Mouse (Mus musculus) embryonic facial prominence, embryonic 11.5 days (tissue): ENCODE results near the gene Ces1a. TPM values are rescaled to one million over a fixed set of nuclear protein-coding genes. Genes with fewer than 3 reads are reported as not detected.

ENCODE experiments used
- ATAC-seq: fragments of 200-750 bp; cut with Nextera tagmentation; replicated peaks from 2 replicates; pipeline ENCODE4 v1.8.0; 2017; ENCODE audit warnings: low read depth; ENCODE audit not compliant: insufficient number of reproducible peaks, low FRiP score, low TSS enrichment
- DNase-seq: peaks from one replicate; pipeline ENCODE4 v3.0.0-alpha.2; 2015; ENCODE audit warnings: low spot score
- H3K27ac ChIP-seq: fragments of 300-500 bp; sonication (generic); replicated peaks from 2 replicates; pipeline ENCODE4 v1.5.1; 2014; ENCODE audit warnings: mild to moderate bottlenecking, low read depth, low read length, control low read depth
- H3K27me3 ChIP-seq: fragments of 300-500 bp; sonication (generic); 2 replicates; pipeline ENCODE4 v1.6.1; 2014; ENCODE audit warnings: mild to moderate bottlenecking, low read length, moderate library complexity, mixed read lengths; ENCODE audit not compliant: control insufficient read depth, insufficient read depth
- H3K36me3 ChIP-seq: fragments of 300-500 bp; sonication (generic); replicated peaks from 2 replicates; pipeline ENCODE4 v1.6.1; 2014; ENCODE audit warnings: low read depth, mild to moderate bottlenecking, low read length, moderate library complexity, mixed read lengths; ENCODE audit not compliant: control insufficient read depth, insufficient read depth
- H3K4me1 ChIP-seq: fragments of 300-500 bp; sonication (generic); 2 replicates; pipeline ENCODE4 v1.6.1; 2014; ENCODE audit warnings: low read length, mixed read lengths; ENCODE audit not compliant: control insufficient read depth, insufficient read depth
- H3K4me2 ChIP-seq: fragments of 300-500 bp; sonication (generic); 2 replicates; pipeline ENCODE4 v1.6.1; 2014; ENCODE audit warnings: low read depth, mild to moderate bottlenecking, control low read depth, low read length, moderate library complexity
- H3K4me3 ChIP-seq: fragments of 300-500 bp; sonication (generic); 2 replicates; pipeline ENCODE4 v1.5.1; 2014; ENCODE audit warnings: low read depth, low read length, control low read depth
- H3K9ac ChIP-seq: fragments of 300-500 bp; sonication (generic); replicated peaks from 2 replicates; pipeline ENCODE4 v1.6.1; 2014; ENCODE audit warnings: mild to moderate bottlenecking, control low read depth, low read length
- H3K9me3 ChIP-seq: fragments of 300-500 bp; sonication (generic); replicated peaks from 2 replicates; pipeline ENCODE4 v1.6.1; 2016; ENCODE audit warnings: mild to moderate bottlenecking, low read length, inconsistent platforms, mixed read lengths; ENCODE audit not compliant: control insufficient read depth
- WGBS: fragments of 180-500 bp; shearing (Covaris S2); extraction: QIAGEN DNeasy Blood & Tissue Kit; methylation state at CpG from one replicate; pipeline ENCODE4 v1.1.7; 2014; 5-methylcytosine and 5-hydroxymethylcytosine counted together
- polyA plus RNA-seq: library from polyadenylated mRNA; unstranded; fragments of >200 nt; fragmentation: Nextera tagmentation; extraction: Ambion mirVana; gene quantifications from 2 replicates; pipeline ENCODE4 v1.2.1, GENCODE M21; 2014

The Ces1a gene
- polyA plus RNA-seq, 1 experiment from 2014 or later, result not detected

DNA sequence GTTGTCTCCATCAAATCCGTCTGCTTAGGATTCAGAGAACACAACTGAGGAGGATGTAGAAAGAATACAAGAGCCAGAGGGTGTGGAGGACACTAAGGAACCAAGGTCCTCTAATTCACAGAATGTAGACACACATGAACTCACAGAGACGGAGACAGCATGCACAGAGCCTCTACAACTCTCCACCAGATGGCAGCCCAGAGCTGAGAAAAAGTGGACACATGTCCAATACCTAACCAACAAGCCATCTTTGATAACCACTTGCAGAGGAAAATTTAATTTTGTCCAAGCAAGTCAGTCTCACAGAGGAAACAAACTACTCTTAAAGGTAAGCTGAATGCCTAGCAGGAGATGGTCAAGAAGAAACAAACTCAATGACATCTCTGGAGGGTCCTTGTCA is 11.2 kb upstream of the Ces1a start:
- 12% methylated on average over 2 of the region's 2 CpGs for WGBS
- H3K9ac ChIP-seq, result no peak overlapping the region
- ATAC-seq (no peak), DNase-seq (peak; percentile 78)
- H3K27me3 ChIP-seq, result no peaks in the 10 kb centered on the region
- no peak overlapping the region for H3K27ac ChIP-seq
- H3K4me2 ChIP-seq, result no peak overlapping the region
- H3K36me3 ChIP-seq, result no peaks in the 10 kb centered on the region
- no peaks in the 10 kb centered on the region for H3K9me3 ChIP-seq
- no peak overlapping the region for H3K4me3 ChIP-seq
- no peaks in the 10 kb centered on the region for H3K4me1 ChIP-seq

GRCm38 (mm10) chr8:93055238-93055637 is 7.2 kb upstream of the Ces1a start:
- H3K36me3 ChIP-seq, result no peaks in the 10 kb centered on the region
- no peaks in the 10 kb centered on the region for H3K27me3 ChIP-seq
- H3K4me3 ChIP-seq, result no peak overlapping the region
- no peak overlapping the region for H3K4me2 ChIP-seq
- no peak overlapping the region for H3K27ac ChIP-seq
- ATAC-seq (no peak), DNase-seq (no peak)
- 34% methylated on average over 2 of the region's 2 CpGs for WGBS
- H3K4me1 ChIP-seq, result no peaks in the 10 kb centered on the region
- no peak overlapping the region for H3K9ac ChIP-seq
- no peaks in the 10 kb centered on the region for H3K9me3 ChIP-seq

DNA sequence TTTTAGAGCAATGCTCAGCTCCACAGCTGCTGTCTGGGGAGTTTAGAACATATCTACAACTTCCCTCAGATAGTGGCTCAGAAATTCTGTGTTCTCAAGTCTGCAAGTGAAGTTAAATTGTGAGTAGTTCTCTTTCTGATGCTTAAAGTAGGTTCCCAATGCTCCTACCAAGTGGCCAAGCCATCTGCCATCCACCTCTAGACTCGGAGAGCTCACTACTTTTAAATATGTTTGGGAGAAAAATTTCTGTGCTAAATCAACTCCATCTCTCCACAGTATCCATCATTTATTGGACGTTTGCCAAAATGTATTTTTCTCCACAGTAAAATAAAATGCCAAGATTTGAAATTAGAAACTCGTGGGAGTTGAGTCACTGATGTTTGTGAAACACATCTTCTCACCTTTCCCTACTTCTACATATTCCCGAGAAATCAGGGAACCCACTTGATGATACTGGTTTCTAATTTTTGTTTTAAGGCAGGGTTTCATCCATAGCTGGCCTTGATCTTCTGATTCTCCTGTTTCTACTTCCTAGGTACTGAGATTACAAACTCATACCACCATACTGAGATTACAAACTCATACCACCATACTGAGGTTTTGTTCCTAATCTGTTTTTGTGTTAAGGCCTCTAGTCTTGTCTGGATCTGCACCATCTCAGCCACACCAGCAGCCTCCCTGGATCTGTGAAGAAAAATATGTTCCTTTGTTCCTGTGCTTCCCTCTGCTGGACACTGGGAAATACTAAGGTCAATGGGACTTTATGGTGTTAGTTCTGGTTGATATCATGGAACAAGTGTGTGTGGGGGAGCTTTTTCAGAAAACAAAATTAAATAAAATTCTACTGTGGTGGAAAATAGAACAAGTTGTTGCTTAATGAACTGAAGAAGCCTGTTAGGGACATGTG is 771 bp upstream of the Ces1a start:
- Histone ChIP-seq H3K9ac (no peak overlapping the region), H3K4me3 (no peak overlapping the region), H3K27me3 (no peaks in the 10 kb centered on the region), H3K4me1 (no peaks in the 10 kb centered on the region), H3K36me3 (no peaks in the 10 kb centered on the region), H3K27ac (no peak overlapping the region), H3K9me3 (no peaks in the 10 kb centered on the region), H3K4me2 (no peak overlapping the region)
- no peak for DNase-seq
- WGBS, result 72% methylated on average over 4 of the region's 4 CpGs
- ATAC-seq, result no peak

- no peak for DNase-seq
- no peak for ATAC-seq
- Histone ChIP-seq H3K27me3 (no peaks in the 10 kb centered on the region), H3K9ac (no peak overlapping the region), H3K27ac (no peak overlapping the region), H3K4me3 (no peak overlapping the region), H3K9me3 (no peaks in the 10 kb centered on the region), H3K4me1 (no peaks in the 10 kb centered on the region), H3K4me2 (no peak overlapping the region), H3K36me3 (no peaks in the 10 kb centered on the region)
- 19% methylated on average over 1 of the region's 1 CpGs for WGBS
Observed at GRCm38 (mm10) chr8:93043083-93043482, 4.9 kb downstream of the Ces1a start.

DNA sequence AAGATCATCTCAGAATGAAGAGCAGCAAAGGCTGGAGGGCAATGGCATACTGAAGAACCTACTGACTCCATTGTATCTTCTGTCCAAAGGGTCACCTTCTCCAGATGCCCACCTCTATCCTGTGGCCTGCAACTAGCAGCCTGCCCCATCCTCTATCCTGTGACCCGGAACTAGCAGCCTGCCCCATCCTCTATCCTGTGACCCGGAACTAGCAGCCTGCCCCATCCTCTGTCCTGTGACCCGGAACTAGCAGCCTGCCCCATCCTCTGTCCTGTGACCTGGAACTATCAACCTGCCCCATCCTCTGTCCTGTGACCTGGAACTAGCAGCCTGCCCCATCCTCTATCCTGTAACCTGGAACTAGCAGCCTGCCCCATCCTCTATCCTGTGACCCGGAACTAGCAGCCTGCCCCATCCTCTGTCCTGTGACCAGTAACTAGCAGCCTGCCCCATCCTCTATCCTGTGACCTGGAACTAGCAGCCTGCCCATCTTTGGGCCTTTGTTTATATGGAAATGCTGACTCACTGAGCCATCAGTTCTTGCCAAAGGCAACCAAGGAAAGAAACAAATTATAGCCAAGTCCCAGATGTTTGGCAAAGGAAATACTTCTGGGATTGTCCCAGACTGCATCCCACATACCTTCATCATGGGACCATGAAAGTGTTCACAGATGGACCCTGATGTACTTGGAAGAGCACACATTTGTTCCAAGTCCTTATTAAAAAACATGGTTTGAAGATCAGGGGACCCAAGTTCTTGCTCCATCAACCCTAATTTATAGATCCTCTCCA is 7.0 kb downstream of the Ces1a start:
- Histone ChIP-seq H3K27ac (no peak overlapping the region), H3K9me3 (no peaks in the 10 kb centered on the region), H3K4me2 (no peak overlapping the region), H3K4me1 (no peaks in the 10 kb centered on the region), H3K27me3 (no peaks in the 10 kb centered on the region), H3K36me3 (no peaks in the 10 kb centered on the region), H3K4me3 (no peak overlapping the region), H3K9ac (no peak overlapping the region)
- WGBS, result 79% methylated on average over 4 of the region's 4 CpGs
- DNase-seq (no peak), ATAC-seq (no peak)

- ATAC-seq, result no peak
- DNase-seq, result no peak
- Histone ChIP-seq H3K27me3 (no peaks in the 10 kb centered on the region), H3K4me2 (no peak overlapping the region), H3K27ac (no peak overlapping the region), H3K4me3 (no peak overlapping the region), H3K36me3 (no peaks in the 10 kb centered on the region), H3K9ac (no peak overlapping the region), H3K4me1 (no peaks in the 10 kb centered on the region), H3K9me3 (no peaks in the 10 kb centered on the region)
- 91% methylated on average over 2 of the region's 2 CpGs for WGBS
Observed at GRCm38 (mm10) chr8:93040256-93040655, 7.7 kb downstream of the Ces1a start.

DNA sequence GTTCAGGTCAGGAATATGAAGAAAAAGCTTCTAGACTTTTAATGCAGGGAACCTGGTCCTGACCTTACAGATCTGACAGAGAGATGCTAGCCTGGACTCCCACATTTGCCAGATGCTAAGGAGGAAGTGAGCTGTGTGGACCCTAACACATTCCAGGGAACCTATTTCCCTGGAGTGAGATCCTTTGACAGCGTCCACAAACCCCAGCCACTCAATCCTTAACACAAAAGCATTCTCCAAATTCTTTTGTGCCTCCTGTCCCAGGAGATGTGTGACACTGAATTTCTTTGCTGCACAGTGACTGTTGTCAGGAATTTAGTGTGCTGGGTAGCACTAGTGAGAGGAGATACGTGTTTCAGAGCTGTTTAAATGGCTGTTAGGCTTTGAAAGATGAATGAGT is 9.2 kb downstream of the Ces1a start:
- ATAC-seq (no peak), DNase-seq (peak; percentile 24)
- Histone ChIP-seq H3K9ac (no peak overlapping the region), H3K27me3 (no peaks in the 10 kb centered on the region), H3K4me3 (no peak overlapping the region), H3K4me1 (no peaks in the 10 kb centered on the region), H3K9me3 (no peaks in the 10 kb centered on the region), H3K27ac (no peak overlapping the region), H3K4me2 (no peak overlapping the region), H3K36me3 (no peaks in the 10 kb centered on the region)
- 14% methylated on average over 2 of the region's 2 CpGs for WGBS

- no peak for DNase-seq
- no peak overlapping the region for H3K27ac ChIP-seq
- no peak overlapping the region for H3K4me3 ChIP-seq
- WGBS, result 79% methylated on average over 2 of the region's 2 CpGs
- no peaks in the 10 kb centered on the region for H3K4me1 ChIP-seq
- no peak overlapping the region for H3K4me2 ChIP-seq
- no peak for ATAC-seq
- H3K36me3 ChIP-seq, result no peaks in the 10 kb centered on the region
- H3K9me3 ChIP-seq, result no peaks in the 10 kb centered on the region
- H3K9ac ChIP-seq, result no peak overlapping the region
- H3K27me3 ChIP-seq, result no peaks in the 10 kb centered on the region
Observed at GRCm38 (mm10) chr8:93030664-93031063, 17.3 kb downstream of the Ces1a start.
